Mouse (Mus musculus) heart, postnatal 0 days (tissue): Measurements from ENCODE around the gene Zkscan4. TPM values are rescaled to one million over a fixed set of nuclear protein-coding genes. Genes with fewer than 3 reads are reported as not detected.

Experiments
- ATAC-seq: fragments of 200-750 bp; cut with Nextera tagmentation; 2 replicates; pipeline ENCODE4 v1.8.0; 2017; ENCODE audit warnings: low read depth, moderate number of reproducible peaks, moderate library complexity; ENCODE audit not compliant: insufficient read depth
- DNase-seq: peaks from one replicate; pipeline ENCODE4 v3.0.0-alpha.2; 2016; ENCODE audit warnings: low spot score
- H3K27ac ChIP-seq: fragments of 300-500 bp; sonication (generic); 2 replicates; pipeline ENCODE4 v1.5.1; 2014; ENCODE audit warnings: low read depth, mild to moderate bottlenecking
- H3K27me3 ChIP-seq: fragments of 300-500 bp; sonication (generic); 2 replicates; pipeline ENCODE4 v1.6.1; 2014; ENCODE audit warnings: low read length, mixed read lengths; ENCODE audit not compliant: control insufficient read depth, insufficient read depth
- H3K36me3 ChIP-seq: fragments of 300-500 bp; sonication (generic); replicated peaks from 2 replicates; pipeline ENCODE4 v1.6.1; 2014; ENCODE audit warnings: low read length, mixed read lengths; ENCODE audit not compliant: control insufficient read depth, insufficient read depth
- H3K4me1 ChIP-seq: fragments of 300-500 bp; sonication (generic); 2 replicates; pipeline ENCODE4 v1.6.1; 2014; ENCODE audit warnings: antibody characterized with exemption; ENCODE audit not compliant: control insufficient read depth, insufficient read depth
- H3K4me2 ChIP-seq: fragments of 300-500 bp; sonication (generic); 2 replicates; pipeline ENCODE4 v1.6.1; 2014; ENCODE audit warnings: low read depth, mild to moderate bottlenecking, low read length, moderate library complexity
- H3K4me3 ChIP-seq: fragments of 300-500 bp; sonication (generic); 2 replicates; pipeline ENCODE4 v1.5.1; 2014; ENCODE audit warnings: low read depth, low read length
- H3K9ac ChIP-seq: fragments of 300-500 bp; sonication (generic); replicated peaks from 2 replicates; pipeline ENCODE4 v1.6.1; 2014; ENCODE audit warnings: low read depth, low read length, mixed read lengths
- H3K9me3 ChIP-seq: fragments of 300-500 bp; sonication (generic); replicated peaks from 2 replicates; pipeline ENCODE4 v1.6.1; 2016; ENCODE audit warnings: low read length; ENCODE audit not compliant: control insufficient read depth
- CTCF ChIP-seq: IDR thresholded peaks from 2 replicates; pipeline ENCODE4 v1.5.1; 2016; ENCODE audit warnings: antibody characterized with exemption, control low read depth, low read depth
- EP300 ChIP-seq: IDR thresholded peaks from 2 replicates; pipeline ENCODE4 v1.6.1; 2016; ENCODE audit warnings: antibody characterized with exemption, low read depth
- WGBS: fragments of 180-500 bp; shearing (Covaris S2); extraction: QIAGEN DNeasy Blood & Tissue Kit; methylation state at CpG from one replicate; pipeline ENCODE4 v1.1.7; 2014; 5-methylcytosine and 5-hydroxymethylcytosine counted together
- polyA plus RNA-seq: library from polyadenylated mRNA; unstranded; fragments of >200 nt; fragmentation: Nextera tagmentation; extraction: Ambion mirVana; gene quantifications from 2 replicates; pipeline ENCODE4 v1.2.1, GENCODE M21; 2015
- total RNA-seq: library from RNA; depleted of rRNA; stranded (reverse); fragments of >200 nt; gene quantifications from 2 replicates; pipeline ENCODE4 v1.2.3, GENCODE M21; 2014; ENCODE audit warnings: low replicate concordance

Gene Zkscan4
- total and polyA plus RNA-seq, 2 experiments from 2014 or later = 1.7 to 2.0 TPM

- Histone ChIP-seq H3K9me3 (no peaks in the 10 kb centered on the region), H3K4me3 (no peak overlapping the region), H3K27me3 (no peaks in the 10 kb centered on the region), H3K4me1 (no peaks in the 10 kb centered on the region), H3K4me2 (no peak overlapping the region), H3K36me3 (no peaks in the 10 kb centered on the region), H3K9ac (no peak overlapping the region), H3K27ac (no peak overlapping the region)
- DNase-seq (no peak), ATAC-seq (no peak)
- TF ChIP-seq EP300 (no peak), CTCF (no peak)
- WGBS = 85% methylated on average over 10 of the region's 10 CpGs
Observed at GRCm38 (mm10) chr13:21467336-21467735, 11.4 kb upstream of the Zkscan4 start.

GRCm38 (mm10) chr13:21468061-21469019 is 10.4 kb upstream of the Zkscan4 start, which contains the start of gene Nkapl:
Nkapl (minus strand) TSS chr13:21468509.
- H3K9ac ChIP-seq = peak within 1 kb of the TSS; percentile 62
- peak within 1 kb of the TSS; percentile 81 for H3K4me2 ChIP-seq
- WGBS = under 1% methylated on average over 54 of the region's 54 CpGs
- DNase-seq = peak; percentile 73
- H3K27ac ChIP-seq = no peak within 1 kb of the TSS
- H3K27me3 ChIP-seq = no peaks in the 10 kb centered on the region
- H3K4me3 ChIP-seq = peak within 1 kb of the TSS; percentile 58
- H3K9me3 ChIP-seq = no peaks in the 10 kb centered on the region
- no peak for TF ChIP-seq CTCF
- no peak for TF ChIP-seq EP300
- no peaks in the 10 kb centered on the region for H3K4me1 ChIP-seq
- H3K36me3 ChIP-seq = no peaks in the 10 kb centered on the region
- peak; percentile 97 for ATAC-seq

- TF ChIP-seq CTCF = no peak
- no peak for TF ChIP-seq EP300
- 7% methylated on average over 9 of the region's 9 CpGs for WGBS
- Histone ChIP-seq H3K9ac (no peak overlapping the region), H3K36me3 (no peaks in the 10 kb centered on the region), H3K9me3 (no peaks in the 10 kb centered on the region), H3K27me3 (no peaks in the 10 kb centered on the region), H3K4me3 (peak overlapping the region; percentile 58; the same call in 1 of the 2 replicates), H3K27ac (no peak overlapping the region), H3K4me1 (no peaks in the 10 kb centered on the region), H3K4me2 (peak overlapping the region; percentile 81)
- ATAC-seq (no peak), DNase-seq (no peak)
Observed at GRCm38 (mm10) chr13:21469097-21469496, 9.6 kb upstream of the Zkscan4 start.

GRCm38 (mm10) chr13:21472427-21472826 is 6.3 kb upstream of the Zkscan4 start:
- WGBS = 28% methylated on average over 4 of the region's 4 CpGs

GRCm38 (mm10) chr13:21486881-21487280 is 8.2 kb downstream of the Zkscan4 start:
- Histone ChIP-seq H3K36me3 (peaks cover 14% of the 10 kb centered on the region; the same call in 1 of the 2 replicates), H3K27ac (no peak overlapping the region), H3K9ac (no peak overlapping the region), H3K9me3 (peaks cover 4% of the 10 kb centered on the region; the same call in 1 of the 2 replicates), H3K27me3 (no peaks in the 10 kb centered on the region), H3K4me3 (no peak overlapping the region), H3K4me2 (no peak overlapping the region), H3K4me1 (no peaks in the 10 kb centered on the region)
- 79% methylated on average over 1 of the region's 1 CpGs for WGBS
- no peak for ATAC-seq
- TF ChIP-seq EP300 (no peak), CTCF (no peak)
- no peak for DNase-seq

More at GRCm38 (mm10) chr13:21472427-21472826, 6.3 kb upstream of the Zkscan4 start:
- Histone ChIP-seq H3K9ac (no peak overlapping the region), H3K4me3 (no peak overlapping the region), H3K4me1 (no peaks in the 10 kb centered on the region), H3K9me3 (no peaks in the 10 kb centered on the region), H3K36me3 (no peaks in the 10 kb centered on the region), H3K4me2 (no peak overlapping the region), H3K27ac (no peak overlapping the region), H3K27me3 (no peaks in the 10 kb centered on the region)
- DNase-seq (no peak), ATAC-seq (no peak)
- no peak for TF ChIP-seq EP300
- TF ChIP-seq CTCF = no peak
